Mouse (Mus musculus) small intestine, adult 2 months (tissue): Measurements from ENCODE around the gene Maml2. TPM values are rescaled to one million over a fixed set of nuclear protein-coding genes. Genes with fewer than 3 reads are reported as not detected.

Experiments used
- H3K27ac ChIP-seq: fragments of 200-500 bp; 2 replicates; pipeline ENCODE4 v1.5.1; 2012; ENCODE audit warnings: low read depth, low read length, control low read depth, inconsistent platforms; ENCODE audit not compliant: insufficient read depth
- H3K27me3 ChIP-seq: fragments of 200-500 bp; 2 replicates; pipeline ENCODE4 v1.6.1; 2012; ENCODE audit warnings: mild to moderate bottlenecking, moderate library complexity, low read length, inconsistent platforms; ENCODE audit not compliant: control insufficient read depth, insufficient read depth
- H3K36me3 ChIP-seq: fragments of 200-500 bp; 2 replicates; pipeline ENCODE4 v1.6.1; 2012; ENCODE audit warnings: mild to moderate bottlenecking, low read length, control low read depth, inconsistent platforms; ENCODE audit not compliant: control insufficient read depth, insufficient read depth
- H3K4me1 ChIP-seq: fragments of 200-500 bp; 2 replicates; pipeline ENCODE4 v1.6.1; 2012; ENCODE audit warnings: low read length, inconsistent platforms, mixed read lengths; ENCODE audit not compliant: control insufficient read depth, insufficient read depth, insufficient read length
- H3K4me3 ChIP-seq: fragments of 200-500 bp; 2 replicates; pipeline ENCODE4 v1.5.1; 2012; ENCODE audit warnings: low read depth, mild to moderate bottlenecking, control low read depth, inconsistent platforms, low read length, moderate library complexity
- CTCF ChIP-seq: fragments of 200-500 bp; IDR thresholded peaks from 2 replicates; pipeline ENCODE4 v1.5.1; 2012; ENCODE audit warnings: low read depth, mild to moderate bottlenecking, control low read depth, inconsistent platforms, low read length, moderate library complexity, mixed read lengths; ENCODE audit not compliant: insufficient replicate concordance, insufficient read length; ENCODE audit errors: extremely low read depth
- POLR2A ChIP-seq: fragments of 200-500 bp; IDR thresholded peaks from 2 replicates; pipeline ENCODE4 v1.6.1; 2012; ENCODE audit warnings: low read depth, mild to moderate bottlenecking, control low read depth, inconsistent platforms, low read length, moderate library complexity
- WGBS: fragments of 180-500 bp; shearing (Covaris S2); methylation state at CpG from one replicate; pipeline ENCODE4 v1.1.7; 2018; 5-methylcytosine and 5-hydroxymethylcytosine counted together
- polyA plus RNA-seq: library from polyadenylated mRNA; depleted of rRNA; stranded (reverse); fragments of >200 nt; gene quantifications from 2 replicates; pipeline ENCODE4 v1.2.3, GENCODE M21; 2012

The Maml2 gene
- polyA plus RNA-seq, 1 experiment: 2.8 TPM

GRCm38 (mm10) chr9:13443484-13444211 lies 145.9 kb downstream of the Maml2 start:
- H3K27ac ChIP-seq: no peak overlapping the region
- TF ChIP-seq POLR2A (no peak), CTCF (no peak)
- no peak overlapping the region for H3K4me3 ChIP-seq
- no peaks in the 10 kb centered on the region for H3K36me3 ChIP-seq
- 72% methylated on average over 1 of the region's 1 CpGs for WGBS
- no peaks in the 10 kb centered on the region; the same call in 1 of the 2 replicates for H3K4me1 ChIP-seq
- no peaks in the 10 kb centered on the region for H3K27me3 ChIP-seq

DNA sequence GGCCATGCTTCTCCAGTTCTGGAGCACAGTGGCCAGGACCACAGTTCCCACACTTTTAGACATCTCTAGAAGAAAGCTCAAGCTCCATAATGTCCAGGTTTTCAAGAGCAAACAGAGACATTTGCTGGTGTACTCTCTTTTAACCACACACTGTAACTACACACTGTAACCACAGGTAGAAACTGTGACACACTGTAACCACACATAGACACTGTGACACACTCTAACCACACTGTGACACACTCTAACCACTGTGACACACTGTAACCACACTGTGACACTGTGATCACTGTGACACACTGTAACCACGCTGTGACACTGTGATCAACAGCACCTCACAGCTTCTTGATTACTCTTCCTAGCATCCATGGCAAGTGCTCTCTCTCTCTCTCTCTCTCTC lies 148.5 kb downstream of the Maml2 start:
- no peaks in the 10 kb centered on the region for H3K36me3 ChIP-seq
- H3K4me1 ChIP-seq: no peaks in the 10 kb centered on the region; the same call in 1 of the 2 replicates
- no peaks in the 10 kb centered on the region for H3K27me3 ChIP-seq
- no peak overlapping the region for H3K4me3 ChIP-seq
- no peak overlapping the region for H3K27ac ChIP-seq
- WGBS: 77% methylated on average over 1 of the region's 1 CpGs
- no peak for TF ChIP-seq POLR2A
- no peak for TF ChIP-seq CTCF

- Histone ChIP-seq H3K27ac (no peak within 1 kb of the TSS), H3K4me1 (no peaks in the 10 kb centered on the region; the same call in 1 of the 2 replicates), H3K36me3 (no peaks in the 10 kb centered on the region), H3K27me3 (no peaks in the 10 kb centered on the region), H3K4me3 (no peak within 1 kb of the TSS)
- WGBS: 44% methylated on average over 4 of the region's 4 CpGs
- TF ChIP-seq CTCF: no peak
- TF ChIP-seq POLR2A: no peak
Measured at GRCm38 (mm10) chr9:13446703-13447285, 149.0 kb downstream of the Maml2 start, which contains the start of gene Gm17571. Gm17571 (minus strand) TSS chr9:13446753.

DNA sequence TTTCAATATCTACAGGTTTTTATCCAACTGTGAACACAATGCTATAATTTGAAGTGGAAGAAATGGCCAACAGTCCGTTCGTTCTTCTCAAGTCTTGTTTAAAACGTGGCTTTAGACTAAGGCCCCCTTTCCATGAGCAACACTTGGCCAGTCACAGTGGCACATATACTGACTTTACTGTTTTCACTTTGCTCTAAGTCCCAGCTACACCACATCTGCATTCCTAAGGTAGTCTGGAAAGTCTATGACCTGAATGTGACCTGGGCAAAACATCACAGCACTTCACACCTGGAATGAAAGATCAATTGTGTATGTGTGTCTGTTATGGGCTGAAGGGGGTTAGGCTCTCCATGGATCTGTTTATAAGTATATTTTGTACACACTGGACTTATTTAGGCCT lies 151.0 kb downstream of the Maml2 start:
- Histone ChIP-seq H3K27me3 (no peaks in the 10 kb centered on the region), H3K4me3 (no peak overlapping the region), H3K27ac (no peak overlapping the region), H3K4me1 (no peaks in the 10 kb centered on the region; the same call in 1 of the 2 replicates), H3K36me3 (no peaks in the 10 kb centered on the region)
- no peak for TF ChIP-seq POLR2A
- TF ChIP-seq CTCF: no peak
- WGBS: 80% methylated on average over 3 of the region's 3 CpGs

DNA sequence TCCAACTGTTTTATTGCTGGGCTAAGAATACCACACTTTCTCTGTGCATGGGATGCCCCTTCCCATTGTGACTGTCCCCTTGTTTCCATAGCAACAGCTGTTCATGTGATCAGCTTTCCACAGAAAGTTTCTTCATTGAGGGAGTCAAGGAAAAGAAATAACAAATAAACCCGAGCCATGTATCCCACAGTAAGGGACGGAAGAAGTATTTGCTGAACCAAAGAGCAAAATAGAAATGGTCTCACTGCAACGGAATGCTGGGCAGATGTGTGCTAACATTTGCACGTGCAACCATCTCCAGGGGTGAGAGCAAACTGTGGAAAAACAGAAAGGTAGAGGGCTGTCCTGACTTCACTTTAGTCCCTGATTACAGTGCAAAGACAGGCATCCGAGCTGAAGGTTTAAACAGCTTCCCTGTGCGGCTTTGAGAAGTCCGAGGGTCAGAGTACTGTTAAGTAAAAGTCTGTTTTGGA lies 156.9 kb downstream of the Maml2 start:
- Histone ChIP-seq H3K4me3 (no peak overlapping the region), H3K4me1 (no peaks in the 10 kb centered on the region), H3K27ac (no peak overlapping the region), H3K36me3 (no peaks in the 10 kb centered on the region), H3K27me3 (no peaks in the 10 kb centered on the region)
- WGBS: 21% methylated on average over 7 of the region's 7 CpGs
- TF ChIP-seq POLR2A (no peak), CTCF (no peak)

GRCm38 (mm10) chr9:13455231-13455630 lies 157.5 kb downstream of the Maml2 start:
- Histone ChIP-seq H3K27ac (no peak overlapping the region), H3K4me1 (no peaks in the 10 kb centered on the region), H3K27me3 (no peaks in the 10 kb centered on the region), H3K36me3 (no peaks in the 10 kb centered on the region), H3K4me3 (no peak overlapping the region)
- no peak for TF ChIP-seq CTCF
- TF ChIP-seq POLR2A: no peak
- 52% methylated on average over 1 of the region's 1 CpGs for WGBS

DNA sequence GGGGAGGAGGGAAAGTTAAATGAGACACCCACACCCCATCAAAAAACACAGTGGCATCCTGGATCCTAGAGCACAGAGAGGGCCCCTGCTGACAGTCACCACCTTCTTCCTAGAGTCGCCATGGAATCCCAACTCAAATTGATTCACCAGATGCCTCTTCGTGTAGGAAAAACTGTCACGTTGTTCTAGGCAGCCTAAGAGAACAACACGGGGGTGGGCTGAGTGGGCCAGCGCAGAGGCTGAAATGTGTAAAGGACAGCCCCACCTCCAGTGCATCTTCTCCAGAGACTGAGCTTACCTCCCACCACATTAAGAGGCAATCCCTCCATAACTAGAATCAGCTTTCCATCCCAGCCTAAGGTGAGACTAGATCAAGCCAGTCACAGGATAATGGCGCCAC lies 160.0 kb downstream of the Maml2 start:
- Histone ChIP-seq H3K4me3 (no peak overlapping the region), H3K4me1 (no peaks in the 10 kb centered on the region), H3K36me3 (no peaks in the 10 kb centered on the region), H3K27ac (no peak overlapping the region), H3K27me3 (no peaks in the 10 kb centered on the region)
- no peak for TF ChIP-seq POLR2A
- no peak for TF ChIP-seq CTCF
- WGBS: 92% methylated on average over 6 of the region's 6 CpGs
